Mouse (Mus musculus): Measurements from ENCODE around the gene Rnf41.

Gene Rnf41

GRCm38 (mm10) chr10:128385902-128386301 lies 25.6 kb upstream of the Rnf41 start:
- no peak for DNase-seq (ENCODE audit: low spot score in 2 of 2)

- no peak for DNase-seq (ENCODE audit: low spot score in 2 of 2)
Observed at GRCm38 (mm10) chr10:128388941-128389340, 22.5 kb upstream of the Rnf41 start.

GRCm38 (mm10) chr10:128389570-128389969 lies 21.9 kb upstream of the Rnf41 start:
- no peak for DNase-seq (ENCODE audit: low spot score in 2 of 2)

DNA sequence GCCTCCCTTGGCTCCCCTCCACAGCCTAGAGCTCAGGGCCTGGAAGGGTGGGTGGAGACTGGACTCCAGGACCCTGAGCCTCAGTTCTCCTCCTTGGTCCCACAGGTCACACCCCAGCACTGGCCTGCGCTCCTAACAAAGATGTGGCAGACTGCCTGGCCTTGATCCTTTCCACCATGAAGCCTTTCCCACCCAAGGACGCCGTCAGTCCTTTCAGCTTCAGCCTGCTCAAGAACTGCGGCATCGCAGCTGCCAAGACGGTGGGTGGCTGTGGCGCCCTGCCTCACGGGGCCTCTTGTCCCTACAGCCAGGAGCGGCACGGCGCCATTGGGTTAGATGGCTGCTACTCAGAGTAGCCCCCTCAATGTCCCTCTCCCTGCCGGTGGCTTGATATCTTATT lies 21.1 kb upstream of the Rnf41 start:
- no peak for DNase-seq (ENCODE audit: low spot score in 2 of 2)

DNA sequence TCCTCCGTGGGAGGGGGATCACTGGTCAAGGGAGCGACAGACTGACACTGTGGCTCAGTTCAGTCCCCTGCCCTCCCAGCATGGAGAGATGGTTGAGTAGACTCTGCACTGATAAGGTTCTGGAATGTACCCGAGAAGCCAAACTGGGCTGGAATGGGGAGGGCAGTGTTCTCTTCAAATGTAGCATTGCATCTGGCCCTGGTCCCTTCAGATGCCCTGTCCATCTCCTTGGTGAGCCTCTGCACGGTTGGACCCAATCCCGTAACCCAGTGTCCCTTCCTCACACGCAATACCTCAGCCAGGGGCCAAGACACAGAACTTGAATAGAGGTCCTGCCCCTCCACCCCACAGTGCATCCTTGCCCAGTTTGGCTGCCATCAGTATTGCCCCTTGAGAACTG lies 19.6 kb upstream of the Rnf41 start:
- no peak for DNase-seq (ENCODE audit: low spot score in 2 of 2)

DNA sequence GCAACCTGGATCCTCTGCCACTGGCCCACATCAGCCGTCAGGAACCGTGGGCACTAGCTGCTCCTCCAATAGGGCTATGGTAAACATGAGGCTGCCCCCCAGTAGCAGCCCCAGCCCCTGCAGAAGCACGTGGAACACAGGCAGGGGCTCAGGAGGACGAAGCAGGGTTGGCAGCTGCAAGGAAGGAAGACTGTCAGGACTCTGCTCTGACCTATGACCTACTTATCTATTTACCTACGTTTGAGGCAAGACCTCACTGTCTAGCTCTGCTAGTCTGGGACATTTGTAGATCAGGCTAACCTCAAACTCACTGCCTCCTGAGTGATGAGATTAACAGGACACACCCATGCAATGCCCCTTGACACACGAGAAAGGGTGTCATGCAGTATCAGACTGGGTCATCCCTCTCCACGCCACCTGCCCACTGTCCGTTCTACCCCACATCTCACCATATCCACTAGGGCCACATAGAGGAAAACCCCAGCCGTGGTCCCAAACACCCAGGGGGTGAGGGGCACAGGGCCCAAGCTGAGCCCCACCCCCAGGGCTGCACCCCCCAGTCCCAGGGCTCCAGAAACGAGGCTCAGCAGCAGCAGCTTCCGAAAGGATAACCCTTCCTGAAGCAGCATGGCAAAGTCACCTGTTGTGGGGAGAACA lies 15.3 kb upstream of the Rnf41 start:
- DNase-seq (ENCODE audit: low spot score in 2 of 2) = no peak

GRCm38 (mm10) chr10:128396716-128397264 lies 14.7 kb upstream of the Rnf41 start:
- DNase-seq (ENCODE audit: low spot score in 2 of 2) = no peak

GRCm38 (mm10) chr10:128397466-128397865 lies 14.0 kb upstream of the Rnf41 start:
- no peak for DNase-seq (ENCODE audit: low spot score in 2 of 2)

DNA sequence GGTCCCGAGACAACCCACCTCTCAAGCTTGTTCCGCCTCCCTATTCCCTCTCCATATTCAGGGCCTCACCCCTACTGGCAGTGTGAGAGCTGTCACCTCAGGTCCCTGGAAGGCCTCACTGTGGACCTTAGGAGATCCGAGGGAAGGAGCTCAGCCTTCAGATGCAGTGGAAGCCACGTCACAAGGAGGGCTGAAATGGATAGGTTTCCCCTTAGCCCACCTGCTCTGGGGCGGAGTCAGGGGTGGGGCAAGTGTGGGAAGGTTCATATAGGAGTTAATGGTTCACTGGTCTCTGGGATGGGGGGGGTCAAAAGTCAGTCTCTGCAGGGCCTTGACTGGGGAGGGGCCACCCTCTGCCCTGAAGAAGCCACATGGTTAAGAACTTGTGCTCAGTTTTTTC lies 11.1 kb upstream of the Rnf41 start:
- no peak for DNase-seq (ENCODE audit: low spot score in 2 of 2)

DNA sequence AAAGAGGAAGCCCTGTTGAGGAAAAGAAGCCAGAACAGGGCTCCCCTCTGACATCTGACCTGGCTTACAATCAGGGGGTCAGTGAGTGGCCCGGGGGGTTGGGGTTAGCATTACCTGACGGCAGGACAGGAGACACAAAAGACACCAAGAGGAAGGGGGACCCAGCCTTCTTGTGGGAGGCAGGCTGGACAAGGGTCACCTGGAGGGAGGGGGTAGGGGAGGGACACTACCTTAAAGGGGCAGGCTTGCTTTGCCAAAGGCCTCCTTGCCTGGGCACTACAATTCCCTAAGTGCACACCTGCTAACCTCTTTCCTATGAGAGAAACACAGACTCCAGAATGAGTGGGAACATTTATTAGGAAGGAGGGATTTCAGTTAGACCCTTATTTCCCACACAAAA lies 10.4 kb upstream of the Rnf41 start, which contains the start of gene Slc39a5:
Gene Slc39a5 (minus strand): TSS at position 174 of the 400 bp plus-strand sequence.
- DNase-seq (ENCODE audit: low spot score in 2 of 2) = no peak

DNA sequence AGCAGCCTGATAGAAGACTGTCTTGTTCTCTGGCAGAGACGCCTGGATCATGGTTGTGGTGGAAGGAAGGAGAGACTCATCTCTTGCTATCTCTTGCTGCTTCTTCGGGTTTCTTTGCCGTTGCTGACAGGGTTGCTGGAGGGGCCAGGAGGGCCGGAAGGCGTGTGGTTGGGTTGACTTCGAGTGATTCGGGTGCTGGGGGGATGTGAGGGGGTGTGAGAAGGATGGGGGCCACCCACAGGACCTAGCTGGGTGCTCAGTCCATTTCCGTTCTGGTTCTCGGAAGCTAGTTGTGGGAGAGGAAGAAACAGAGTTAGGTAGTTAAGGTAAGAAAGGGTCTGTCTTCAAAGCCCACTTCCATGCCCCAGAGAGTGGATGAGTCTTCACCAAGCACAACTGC lies 9.8 kb upstream of the Rnf41 start:
- DNase-seq (ENCODE audit: low spot score in 2 of 2) = no peak

DNA sequence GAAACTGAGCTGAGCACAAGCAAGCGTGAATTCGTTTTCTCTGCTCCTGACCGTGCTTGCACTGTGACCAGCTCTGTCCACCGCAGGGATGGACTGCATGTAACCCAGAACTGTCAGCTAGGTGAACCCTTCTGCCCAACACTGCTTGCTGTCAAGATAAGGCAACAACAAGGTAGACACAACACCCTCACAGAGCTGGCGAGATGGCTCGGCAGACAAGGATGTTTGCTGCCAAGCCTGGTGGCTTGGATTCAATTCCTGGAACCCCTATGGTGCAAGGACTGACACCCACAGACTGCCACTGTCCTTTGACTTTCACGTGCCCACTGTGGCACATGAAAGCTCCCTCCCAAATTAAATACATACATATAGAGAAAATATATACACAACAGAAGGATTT lies 7.5 kb upstream of the Rnf41 start:
- DNase-seq (ENCODE audit: low spot score in 2 of 2) = no peak

DNA sequence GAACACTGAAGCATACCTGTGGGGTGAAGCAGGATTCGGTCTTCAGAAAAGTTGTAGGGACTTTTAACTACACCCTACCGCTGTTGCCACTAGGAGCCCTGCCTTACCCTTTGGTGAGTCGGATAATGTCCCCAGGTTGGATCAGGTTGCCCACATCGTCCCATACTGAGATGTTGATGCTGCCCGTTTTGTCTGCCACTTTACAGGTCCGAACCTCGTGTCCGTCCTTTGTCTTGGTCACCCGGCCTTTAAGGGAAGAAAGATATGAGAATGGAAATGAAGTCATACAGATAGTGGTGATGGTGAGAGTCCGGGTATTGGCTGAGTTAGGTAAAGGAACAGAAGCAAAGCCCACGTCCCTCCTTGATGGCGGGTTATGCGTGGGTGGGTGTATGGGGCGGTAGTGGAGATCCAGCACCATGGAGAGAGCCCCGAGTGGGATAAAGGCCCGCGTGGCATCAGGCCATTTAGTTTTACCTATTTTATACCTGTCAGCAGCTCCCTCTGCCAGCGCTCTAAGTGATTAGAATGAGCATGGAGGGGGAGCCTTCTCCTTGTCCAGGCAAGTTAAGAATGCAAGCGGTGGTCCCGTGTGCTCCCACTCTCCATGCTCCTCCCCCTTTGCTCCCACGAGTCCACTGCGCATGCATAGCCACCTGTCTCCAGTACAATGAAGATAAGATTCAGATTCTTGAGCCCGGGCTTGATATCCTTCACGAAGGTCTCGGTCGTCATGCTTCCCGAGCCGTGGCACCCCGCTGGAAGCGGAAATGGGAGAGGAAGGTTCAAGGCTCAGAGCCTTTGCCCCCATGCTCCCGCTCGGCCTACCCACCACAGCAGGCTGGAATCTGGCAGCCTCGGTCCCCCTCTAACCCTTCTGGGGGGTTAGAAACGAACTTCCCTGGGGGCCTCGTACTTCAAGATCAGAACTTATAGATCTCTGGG lies 2.6 kb upstream of the Rnf41 start:
- peak in 1 of 2 experiments; percentile 33 for DNase-seq (ENCODE audit: low spot score in 2 of 2)

DNA sequence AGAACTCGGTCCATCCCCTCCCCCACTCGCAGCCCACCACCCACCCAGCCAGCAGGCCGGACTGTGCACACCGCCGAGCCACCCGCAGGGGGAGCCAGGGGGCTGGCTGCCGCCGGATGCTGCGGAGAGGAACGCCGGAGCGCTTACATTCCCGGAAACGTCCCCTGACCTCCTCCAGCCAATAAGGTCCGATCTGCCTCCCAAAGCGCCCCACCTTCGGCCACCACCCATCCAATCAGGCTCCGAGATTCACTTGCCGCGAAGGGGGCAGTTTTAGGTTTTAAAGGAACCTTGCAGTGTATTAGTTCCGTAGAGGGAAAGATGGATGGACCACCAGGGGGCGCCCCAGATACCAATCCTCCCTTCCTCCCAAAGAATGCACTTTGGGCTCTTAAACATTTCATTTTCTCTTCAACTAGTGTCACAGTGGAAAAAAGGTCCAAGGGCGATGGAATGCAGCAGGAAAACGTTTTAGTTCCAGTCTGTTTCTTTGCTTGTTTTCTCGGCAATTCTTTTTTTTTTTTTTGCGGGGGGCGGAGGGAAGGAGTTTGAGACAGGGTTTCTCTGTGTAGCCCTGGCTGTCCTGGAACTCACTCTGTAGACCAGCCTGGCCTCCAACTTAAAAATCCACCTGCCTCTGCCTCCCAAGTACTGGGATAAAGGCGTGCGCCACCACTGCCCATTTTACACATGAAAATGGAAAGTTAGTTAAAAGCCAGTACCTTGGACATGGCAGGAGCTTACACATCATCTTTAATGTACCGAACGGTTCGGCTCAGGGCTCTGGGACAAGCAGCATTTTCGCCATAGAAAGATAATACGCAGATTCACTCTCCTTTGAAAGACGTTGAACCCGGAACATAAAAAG lies 1.5 kb upstream of the Rnf41 start:
- peak; percentile 96 to 98 for DNase-seq (ENCODE audit: low spot score in 2 of 2)

DNA sequence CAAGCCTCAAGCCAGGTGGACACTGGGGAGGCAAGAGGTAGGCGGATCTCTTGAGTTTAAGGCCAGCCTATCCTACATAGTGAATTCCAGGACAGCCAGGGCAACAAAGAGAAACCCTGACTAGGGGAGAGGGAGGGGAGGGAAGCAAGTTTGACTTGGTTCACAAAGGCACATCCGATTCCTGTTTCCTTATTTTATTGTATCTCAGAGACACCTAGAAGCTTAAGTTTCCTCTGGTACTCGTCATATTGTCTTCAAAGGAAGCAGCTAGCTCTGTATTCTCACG lies 954 bp upstream of the Rnf41 start:
- DNase-seq (ENCODE audit: low spot score in 2 of 2) = no peak

DNA sequence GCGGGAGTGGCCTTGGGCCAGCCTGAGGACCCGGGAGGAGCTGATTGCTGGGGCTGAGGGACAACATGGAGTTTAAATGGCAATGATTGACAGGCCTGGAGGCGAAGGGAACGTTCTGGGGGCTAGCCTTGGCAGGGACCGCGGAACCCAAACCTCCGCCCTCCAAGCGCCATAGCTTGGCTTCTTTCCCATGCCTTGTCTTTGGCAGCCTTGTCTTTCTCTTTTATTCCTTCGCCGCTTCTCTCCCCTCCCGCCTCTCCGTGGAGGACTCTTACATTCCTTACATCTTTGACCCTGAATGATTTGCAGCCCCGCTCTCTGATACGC lies 561 bp downstream of the Rnf41 start:
- DNase-seq (ENCODE audit: low spot score in 2 of 2) = no peak

- no peak for DNase-seq (ENCODE audit: low spot score in 2 of 2)
Observed at GRCm38 (mm10) chr10:128412558-128412957, 1.1 kb downstream of the Rnf41 start.

DNA sequence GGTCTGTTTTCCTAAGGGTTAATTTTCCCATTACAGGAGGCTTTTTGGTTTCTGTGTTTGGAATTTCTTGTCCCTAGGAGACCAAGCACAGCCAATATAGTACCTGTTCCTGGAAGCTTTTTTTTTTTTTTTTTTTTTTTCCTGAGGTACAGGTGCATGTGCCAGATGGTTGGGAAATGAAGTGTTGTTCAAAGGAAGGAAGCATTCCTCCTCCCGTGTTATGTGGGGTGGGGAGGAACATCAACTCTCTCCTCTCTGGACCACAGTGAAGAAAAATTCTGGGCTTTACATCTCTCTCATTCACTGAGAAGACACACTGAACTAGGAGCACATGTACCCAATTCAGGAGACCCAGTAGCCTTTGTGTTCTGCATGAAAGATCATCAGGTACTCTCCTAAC lies 1.6 kb downstream of the Rnf41 start:
- DNase-seq (ENCODE audit: low spot score in 2 of 2) = no peak

DNA sequence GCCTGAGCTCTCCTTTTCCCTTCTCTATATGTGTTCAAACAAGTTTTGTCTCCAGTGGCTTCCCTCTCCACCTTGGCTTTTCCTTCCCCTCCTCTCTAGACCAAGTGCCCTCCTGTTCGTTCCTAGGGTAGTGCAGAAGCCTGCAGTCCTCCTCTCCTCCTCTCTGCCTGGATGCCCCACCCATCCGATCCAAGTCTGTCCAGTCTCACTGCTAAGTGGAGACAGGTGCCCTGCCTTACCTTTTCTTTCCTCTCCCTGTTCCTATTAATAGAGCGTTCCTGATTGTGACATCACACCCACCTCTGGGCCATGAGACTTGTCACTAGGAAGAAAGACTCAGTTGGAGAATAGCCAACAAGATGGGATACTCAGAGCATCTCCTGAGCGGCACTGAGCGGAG lies 3.4 kb downstream of the Rnf41 start:
- DNase-seq (ENCODE audit: low spot score in 2 of 2) = no peak

- no peak for DNase-seq (ENCODE audit: low spot score in 2 of 2)
Observed at GRCm38 (mm10) chr10:128422426-128422825, 11.0 kb downstream of the Rnf41 start.

DNA sequence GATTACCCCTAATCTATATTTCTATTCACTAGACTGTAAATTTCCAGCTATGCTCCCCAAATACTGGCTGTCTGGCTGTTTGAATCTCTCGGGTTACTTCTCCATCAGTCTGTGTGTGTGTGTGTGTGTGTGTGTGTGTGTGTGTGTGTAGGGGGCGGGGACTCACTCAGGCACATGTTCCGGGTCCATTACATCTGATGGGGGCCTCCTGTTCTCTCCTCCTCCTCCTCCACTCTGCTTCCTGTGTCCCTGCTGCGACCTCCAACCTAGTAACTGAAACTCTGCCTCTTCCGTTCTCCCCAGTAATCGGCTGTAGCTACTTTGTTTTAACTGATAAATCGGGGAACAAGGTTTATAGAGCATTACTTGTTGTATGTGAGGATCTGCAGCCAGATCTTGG lies 13.1 kb downstream of the Rnf41 start:
- peak; percentile 38 to 53 for DNase-seq (ENCODE audit: low spot score in 2 of 2)

DNA sequence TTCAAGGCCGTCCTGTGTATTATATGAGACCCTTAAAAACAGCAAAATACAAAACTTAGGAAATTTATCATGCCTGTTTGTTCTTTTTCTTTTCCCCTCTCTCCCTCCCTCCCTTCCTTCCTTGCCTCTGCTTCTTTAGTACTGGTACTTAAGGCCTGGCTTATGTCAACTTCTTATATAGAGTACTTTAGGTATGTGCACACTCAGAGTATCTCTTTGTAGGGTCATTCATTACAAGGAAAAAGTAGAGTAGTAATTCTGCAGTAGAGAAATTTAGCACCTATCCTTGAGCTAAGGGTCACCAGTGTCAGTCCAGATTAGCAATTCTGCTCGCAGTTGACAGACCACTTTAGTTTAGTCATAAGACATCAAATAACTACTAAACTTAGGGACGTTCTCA lies 13.8 kb downstream of the Rnf41 start:
- DNase-seq (ENCODE audit: low spot score in 2 of 2) = no peak

All from thymus, postnatal 10 days (tissue).